Mouse (Mus musculus) adrenal gland, adult 18-20 months (tissue): ENCODE results near the gene Olfr937. TPM values are rescaled to one million over a fixed set of nuclear protein-coding genes. Genes with fewer than 3 reads are reported as not detected.

Experiments used
- DNase-seq, 2 experiments: peaks; one replicate each; pipeline ENCODE4 v3.0.0; 2021 to 2022; ENCODE audit warnings: low spot score in 2 of 2
- long read RNA-seq, 2 experiments: library from polyadenylated mRNA; stranded (forward); transcript quantifications; one replicate each; pipeline ENCODE4 v2.0.0; 2021
- microRNA-seq, 2 experiments: library from miRNA; unstranded; fragments of <30 nt; microRNA quantifications; one replicate each; pipeline ENCODE4 v1.2.0; 2021; ENCODE audit warnings: borderline number of aligned reads in 2 of 2
- total RNA-seq, 2 experiments: library from RNA; stranded (reverse); gene quantifications; 1 replicate in 1 of 2; 2 replicates in 1 of 2; pipeline ENCODE4 v1.2.3; 2021

Gene Olfr937
- not detected for total RNA-seq
- long read RNA-seq, experiment 1, result 0 reads
- long read RNA-seq, experiment 2, result 0 reads

DNA sequence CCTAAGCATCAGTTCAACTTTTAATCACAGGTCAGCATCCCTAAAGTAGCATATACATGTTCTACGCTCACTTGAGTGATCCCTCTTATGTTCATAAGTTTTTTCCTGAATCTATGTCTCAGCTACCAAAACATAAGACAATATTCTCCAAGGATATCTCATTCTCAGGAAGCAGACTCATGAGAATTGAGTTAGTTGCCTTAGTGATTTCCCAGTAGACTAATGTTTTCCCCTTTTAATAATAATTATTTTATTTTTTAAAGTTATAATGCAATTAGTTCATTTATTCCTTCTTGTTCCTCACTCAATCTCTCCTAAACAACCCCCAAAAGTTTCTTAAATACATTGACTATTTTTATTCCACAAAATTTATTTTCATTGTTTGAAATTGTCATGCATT is at the start of gene Olfr937:
Gene Olfr937 (minus strand): TSS at position 101 of the 400 bp plus-strand sequence.
- DNase-seq, result no peak

DNA sequence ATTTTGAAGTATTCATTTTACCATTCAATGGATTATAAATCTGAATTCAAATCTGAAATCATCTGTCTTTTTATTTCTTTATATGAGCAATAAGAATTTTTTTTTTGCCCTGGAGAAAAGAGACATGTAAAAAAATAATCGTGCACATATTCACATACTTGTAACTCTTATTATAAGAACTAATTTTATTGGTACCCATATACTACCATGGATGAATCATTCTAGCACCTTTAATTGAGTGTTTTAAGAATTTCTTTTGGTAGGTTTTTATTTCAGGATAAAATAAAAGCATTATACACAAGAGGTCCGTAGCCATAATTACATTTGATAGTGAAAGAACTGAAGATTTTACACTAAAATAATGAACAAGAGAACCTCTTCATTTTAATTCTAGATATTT is 14.0 kb upstream of the Olfr937 start, which contains the start of gene Olfr938:
Gene Olfr938 (minus strand): TSS at position 101 of the 400 bp plus-strand sequence.
- no peak for DNase-seq

DNA sequence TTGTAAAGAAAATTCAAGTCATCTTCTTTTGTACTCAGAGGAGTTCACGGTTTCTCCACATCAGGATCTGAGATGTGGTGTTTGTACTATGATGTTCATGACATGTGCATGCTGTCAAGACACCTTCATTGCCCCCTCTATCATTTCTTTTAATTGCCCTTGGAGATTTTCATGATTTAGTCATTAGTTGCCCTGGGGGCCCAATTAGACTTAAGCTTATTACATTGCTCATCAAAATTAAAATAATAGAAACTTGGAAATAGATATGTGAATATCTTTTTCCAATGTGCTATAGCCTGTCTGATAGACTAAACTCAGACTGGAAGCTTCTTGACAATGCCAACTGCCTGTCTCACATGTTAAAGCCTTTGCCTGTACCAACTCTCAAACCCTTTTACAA is 41.5 kb downstream of the Olfr937 start, which contains the start of gene Olfr146:
Gene Olfr146 (minus strand): TSS at position 101 of the 400 bp plus-strand sequence.
- no peak for DNase-seq

Small RNAs within 50 kb of the gene (microRNA-seq; reads per million reads assigned to microRNA genes)
- 0 reads per million in 2 experiments for gene Gm25032
- gene Gm25529, result 0 reads per million in 2 experiments

Other genes starting within 250 kb of the Olfr937 start
- not detected for gene Olfr923, start 238.4 kb downstream of the Olfr937 start, total RNA-seq
- not detected for gene Olfr924, start 220.5 kb downstream of the Olfr937 start, total RNA-seq
- gene Olfr26, start 209.9 kb downstream of the Olfr937 start, total RNA-seq, result not detected
- not detected for gene Olfr926, start 187.8 kb downstream of the Olfr937 start, total RNA-seq
- gene Olfr930, start 135.1 kb downstream of the Olfr937 start, total RNA-seq, result not detected
- not detected for gene Olfr933, start 92.6 kb downstream of the Olfr937 start, total RNA-seq
- not detected for gene Olfr934, start 76.6 kb downstream of the Olfr937 start, total RNA-seq
- gene Olfr935, start 65.3 kb downstream of the Olfr937 start, total RNA-seq, result not detected
- gene Olfr146, start 41.6 kb downstream of the Olfr937 start, total RNA-seq, result not detected
- not detected for gene Olfr938, start 13.9 kb upstream of the Olfr937 start, total RNA-seq
- not detected for gene Olfr27, start 63.2 kb upstream of the Olfr937 start, total RNA-seq
- not detected for gene Olfr943, start 101.4 kb upstream of the Olfr937 start, total RNA-seq
- not detected for gene Olfr944, start 137.0 kb upstream of the Olfr937 start, total RNA-seq
- gene Olfr1537, start 185.0 kb upstream of the Olfr937 start, total RNA-seq, result not detected
- gene Olfr945, start 211.9 kb upstream of the Olfr937 start, total RNA-seq, result not detected